Comparison of ENCODE assay signal across 7 mouse cellular contexts in genomic region chr7:143295356-143296000, GRCm38 (mm10).
A peak's percentile ranks its signal among the peaks of the same experiment; 100 is the strongest.
DNase-seq lines count a peak whose midpoint lies in the region; ATAC-seq and TF ChIP-seq lines count a peak whose summit lies in the region.

No protein-coding gene starts in this region.

- 52% methylated on average over 47 of the region's 47 CpGs for WGBS in hindbrain, embryonic 12.5 days

- ATAC-seq in hindbrain, embryonic 12.5 days (ENCODE audit: low FRiP score) = no peak; the same call in 1 of the 2 replicates
- peak; percentile 15; the same call in 1 of the 2 replicates for ATAC-seq in megakaryocyte-erythroid progenitor cell, adult 5-6 weeks (replicated peaks; ENCODE audit: low FRiP score, low TSS enrichment, poor library complexity, severe bottlenecking)

- H3K36me3 ChIP-seq in E14TG2a.4 (ENCODE audit: insufficient read depth, low read length) = peaks cover 16% of the 10 kb centered on the region
- H3K36me3 ChIP-seq in hindbrain, embryonic 12.5 days = no peaks in the 10 kb centered on the region

- peaks cover 17% of the 10 kb centered on the region for H3K27me3 ChIP-seq in E14TG2a.4 (ENCODE audit: insufficient read depth, low read length)
- H3K27me3 ChIP-seq in hindbrain, embryonic 12.5 days = no peaks in the 10 kb centered on the region

- peaks cover 36% of the 10 kb centered on the region for H3K4me1 ChIP-seq in E14TG2a.4 (replicated peaks; ENCODE audit: low read depth, low read length)
- no peaks in the 10 kb centered on the region for H3K4me1 ChIP-seq in embryonic fibroblast, embryonic 13.5 days (ENCODE audit: control insufficient read depth, insufficient read depth, low read length)
- peaks cover 24% of the 10 kb centered on the region for H3K4me1 ChIP-seq in hindbrain, embryonic 12.5 days

- TF ChIP-seq POLR2A in embryonic fibroblast, embryonic 13.5 days (IDR thresholded peaks at IDR 0.05; ENCODE audit: low read depth, low read length) = 0 out of 2 replicates have a peak, but pooled peaks have one; percentile 15

- peak overlapping the region; percentile 59 for H3K4me2 ChIP-seq in hindbrain, embryonic 12.5 days (replicated peaks)

- peak overlapping the region; percentile 69 for H3K9ac ChIP-seq in hindbrain, embryonic 12.5 days

- peak overlapping the region; percentile 82 for H3K4me3 ChIP-seq in E14TG2a.4 (replicated peaks; ENCODE audit: low read length)
- H3K4me3 ChIP-seq in embryonic fibroblast, embryonic 13.5 days (ENCODE audit: insufficient read depth, low read length) = peak overlapping the region; percentile 60
- H3K4me3 ChIP-seq in hindbrain, embryonic 12.5 days = peak overlapping the region; percentile 53

- TF ChIP-seq CTCF in E14TG2a.4 (conservative IDR thresholded peaks at IDR 0.05; ENCODE audit: low read length) = no peak
- TF ChIP-seq CTCF in embryonic fibroblast, embryonic 13.5 days (IDR thresholded peaks at IDR 0.05; ENCODE audit: borderline replicate concordance, insufficient read depth, low read length) = no peak

- intact Hi-C loops in left cerebral cortex, postnatal 4 days (cut with DNase I) = loop anchor here (10.0 kb wide), 1 partner anchor 169 kb away; the partner anchor contains the start of gene Cdkn1c

- H3K27ac ChIP-seq in embryonic fibroblast, embryonic 13.5 days (ENCODE audit: insufficient read depth, low read length) = peak overlapping the region; percentile 59
- peak overlapping the region; percentile 74 for H3K27ac ChIP-seq in hindbrain, embryonic 12.5 days

- peaks cover 46% of the 10 kb centered on the region for H3K9me3 ChIP-seq in E14TG2a.4 (ENCODE audit: low read length)
- peaks cover 16% of the 10 kb centered on the region; the same call in 1 of the 2 replicates for H3K9me3 ChIP-seq in hindbrain, embryonic 12.5 days (replicated peaks)

- peak; percentile 66 for DNase-seq in adrenal gland, postnatal 14 days
- peak; percentile 30 for DNase-seq in left cerebral cortex, postnatal 4 days
- peak; percentile 11 to 31 for DNase-seq in spleen, adult 18-20 months
